In genomic region chr6:121191261-121192009, GRCm38 (mm10) we compare ENCODE assay signal across 19 mouse cellular contexts. TPM values are rescaled to one million over a fixed set of nuclear protein-coding genes. Genes with fewer than 3 reads are reported as not detected.
A peak's percentile ranks its signal among the peaks of the same experiment; 100 is the strongest.
DNase-seq lines count a peak whose midpoint lies in the region; ATAC-seq and TF ChIP-seq lines count a peak whose summit lies in the region.
"Had no signal": no experiment of that assay in that cellular context is flagged by ENCODE, and none has a peak within 500 bp of the region (broad histone marks: within the 10 kb centered on the region; RNA-seq: fewer than 3 reads in every experiment).

No protein-coding gene starts in this region.

- H3K36me3 ChIP-seq in liver, embryonic 13.5 days: peaks cover 43% of the 10 kb centered on the region
- peaks cover 11% of the 10 kb centered on the region; the same call in 1 of the 2 replicates for H3K36me3 ChIP-seq in liver, embryonic 11.5 days (ENCODE audit: control insufficient read depth, insufficient read depth, low read length)
- H3K36me3 ChIP-seq in stomach, embryonic 14.5 days (ENCODE audit: control insufficient read depth, insufficient read depth, low read length): peaks cover 8% of the 10 kb centered on the region

- no peak overlapping the region for H3K27ac ChIP-seq in liver, embryonic 13.5 days
- H3K27ac ChIP-seq in liver, embryonic 11.5 days (ENCODE audit: low read depth, low read length): no peak overlapping the region
- H3K27ac ChIP-seq in bone marrow, adult 2 months (ENCODE audit: control insufficient read depth, insufficient read depth, low read depth, low read length, poor library complexity): peak overlapping the region; percentile 11; the same call in 1 of the 2 replicates
- H3K27ac ChIP-seq in stomach, embryonic 14.5 days (ENCODE audit: low read length): no peak overlapping the region
- H3K27ac ChIP-seq: embryonic facial prominence, embryonic 10.5 days; forebrain, embryonic 13.5 days; hindbrain, embryonic 12.5 days; left cerebral cortex, adult 2 months; liver, embryonic 15.5 days; midbrain, embryonic 10.5 days had no signal

- no peaks in the 10 kb centered on the region for H3K4me1 ChIP-seq in liver, embryonic 13.5 days (replicated peaks)
- peaks cover 2% of the 10 kb centered on the region; the same call in 1 of the 2 replicates for H3K4me1 ChIP-seq in liver, embryonic 11.5 days (replicated peaks; ENCODE audit: control insufficient read depth, insufficient read depth, low read length)
- peaks cover 3% of the 10 kb centered on the region; the same call in 1 of the 2 replicates for H3K4me1 ChIP-seq in bone marrow, adult 2 months (ENCODE audit: control insufficient read depth, insufficient read depth, low read length)
- H3K4me1 ChIP-seq in stomach, embryonic 14.5 days (ENCODE audit: control insufficient read depth, insufficient read depth, low read length): no peaks in the 10 kb centered on the region
- H3K4me1 ChIP-seq: forebrain, embryonic 13.5 days; hindbrain, embryonic 12.5 days had no signal

- no peaks in the 10 kb centered on the region for H3K9me3 ChIP-seq in liver, embryonic 13.5 days (replicated peaks)
- H3K9me3 ChIP-seq in liver, embryonic 11.5 days (ENCODE audit: control insufficient read depth, low read length): no peaks in the 10 kb centered on the region
- H3K9me3 ChIP-seq in stomach, embryonic 14.5 days (ENCODE audit: control insufficient read depth, low read depth, low read length): no peaks in the 10 kb centered on the region
- H3K9me3 ChIP-seq: embryonic facial prominence, embryonic 10.5 days; forebrain, embryonic 13.5 days; G1E; hindbrain, embryonic 12.5 days; liver, embryonic 15.5 days; midbrain, embryonic 10.5 days had no signal

- no peak overlapping the region for H3K4me3 ChIP-seq in liver, embryonic 13.5 days (replicated peaks)
- no peak overlapping the region for H3K4me3 ChIP-seq in liver, embryonic 11.5 days (ENCODE audit: low read depth, low read length)
- H3K4me3 ChIP-seq in bone marrow, adult 2 months (replicated peaks; ENCODE audit: control insufficient read depth, low read depth, low read length): no peak overlapping the region
- H3K4me3 ChIP-seq in stomach, embryonic 14.5 days (ENCODE audit: low read depth, low read length): no peak overlapping the region
- H3K4me3 ChIP-seq: embryonic facial prominence, embryonic 10.5 days; forebrain, embryonic 13.5 days; hindbrain, embryonic 12.5 days; left cerebral cortex, adult 2 months; liver, embryonic 15.5 days; midbrain, embryonic 10.5 days had no signal

- no peak overlapping the region for H3K9ac ChIP-seq in liver, embryonic 13.5 days
- no peak overlapping the region for H3K9ac ChIP-seq in liver, embryonic 11.5 days (ENCODE audit: low read depth, low read length)
- H3K9ac ChIP-seq in stomach, embryonic 14.5 days (replicated peaks; ENCODE audit: low read depth, low read length): no peak overlapping the region
- H3K9ac ChIP-seq: forebrain, embryonic 13.5 days; hindbrain, embryonic 12.5 days; liver, embryonic 15.5 days had no signal

- TF ChIP-seq POLR2A in bone marrow, adult 2 months (IDR thresholded peaks at IDR 0.05; ENCODE audit: borderline replicate concordance, control insufficient read depth, low read depth, low read length): no peak

- no peak for DNase-seq in liver, embryonic 13.5 days
- no peak for DNase-seq in liver, embryonic 11.5 days (ENCODE audit: low spot score)
- peak; percentile 45 for DNase-seq in lung, postnatal 25 days (ENCODE audit: low spot score)
- no peak for DNase-seq in ovary, postnatal 36 days (ENCODE audit: low spot score)
- no peak for DNase-seq in neural tube, embryonic 10.5 days (ENCODE audit: extremely low spot score, low spot score)
- DNase-seq: cerebellum, postnatal 25 days; kidney, postnatal 10 days; thymus, adult 2 months had no signal

- peak; percentile 10; the same call in 1 of the 2 replicates for ATAC-seq in liver, embryonic 13.5 days (ENCODE audit: low read depth)
- no peak; the same call in 1 of the 2 replicates for ATAC-seq in liver, embryonic 11.5 days (replicated peaks; ENCODE audit: low FRiP score)
- peak; percentile 43; the same call in 1 of the 2 replicates for ATAC-seq in stomach, embryonic 14.5 days (ENCODE audit: insufficient number of reproducible peaks, insufficient read depth, low FRiP score, low read depth)
- ATAC-seq: forebrain, embryonic 13.5 days; inflammation-experienced regulatory T-cells, adult 6 months had no signal

- no peak overlapping the region for H3K4me2 ChIP-seq in liver, embryonic 13.5 days
- no peak overlapping the region for H3K4me2 ChIP-seq in liver, embryonic 11.5 days
- no peak overlapping the region for H3K4me2 ChIP-seq in stomach, embryonic 14.5 days (replicated peaks; ENCODE audit: low read depth, low read length)
- H3K4me2 ChIP-seq: forebrain, embryonic 13.5 days; hindbrain, embryonic 12.5 days; liver, embryonic 15.5 days had no signal

- no peaks in the 10 kb centered on the region for H3K27me3 ChIP-seq in liver, embryonic 13.5 days
- H3K27me3 ChIP-seq in liver, embryonic 11.5 days (replicated peaks; ENCODE audit: control insufficient read depth, insufficient read depth, low read length): no peaks in the 10 kb centered on the region
- no peaks in the 10 kb centered on the region for H3K27me3 ChIP-seq in stomach, embryonic 14.5 days (ENCODE audit: control insufficient read depth, insufficient read depth, low read length)
- H3K27me3 ChIP-seq: forebrain, embryonic 13.5 days; hindbrain, embryonic 12.5 days; liver, embryonic 15.5 days had no signal

- 47% methylated on average over 11 of the region's 11 CpGs for WGBS in liver, embryonic 13.5 days (ENCODE audit: insufficient replicate concordance)
- 65% methylated on average over 11 of the region's 11 CpGs for WGBS in liver, embryonic 11.5 days
- WGBS in bone marrow, adult 2 months: 23% methylated on average over 11 of the region's 11 CpGs
- WGBS in stomach, embryonic 14.5 days: 76% methylated on average over 11 of the region's 11 CpGs

- no peak for TF ChIP-seq CTCF in bone marrow, adult 2 months (IDR thresholded peaks at IDR 0.05; ENCODE audit: control insufficient read depth, insufficient read depth, low read length)

RNA-seq across cellular contexts. Expression of gene Pex26, which starts 8.0 kb away (rescaled TPM):
- 2.9 and 3.3 TPM in 2 replicates for polyA plus RNA-seq in liver, embryonic 13.5 days (2015; fragmentation: Nextera tagmentation; extraction: Ambion mirVana)
- polyA plus RNA-seq in liver, embryonic 11.5 days (2014; fragmentation: Nextera tagmentation; extraction: Ambion mirVana): 6.0 and 6.3 TPM in 2 replicates
- polyA plus RNA-seq in bone marrow, adult 2 months (2011; ENCODE audit: insufficient read depth, insufficient read length, low replicate concordance, missing spikeins): 1.4 and 2.4 TPM in 2 replicates
- 12.5 and 14.1 TPM in 2 replicates for polyA plus RNA-seq in stomach, embryonic 14.5 days (2014; fragmentation: Nextera tagmentation; extraction: Ambion mirVana)

RNA-seq across cellular contexts. Expression of gene Tuba8, which starts 19.1 kb away (rescaled TPM):
- 6.7 and 7.7 TPM in 2 replicates for polyA plus RNA-seq in liver, embryonic 13.5 days (2015; fragmentation: Nextera tagmentation; extraction: Ambion mirVana)
- polyA plus RNA-seq in liver, embryonic 11.5 days (2014; fragmentation: Nextera tagmentation; extraction: Ambion mirVana): 10.5 and 11.5 TPM in 2 replicates
- 15.5 and 30.1 TPM in 2 replicates for polyA plus RNA-seq in bone marrow, adult 2 months (2011; ENCODE audit: insufficient read depth, insufficient read length, low replicate concordance, missing spikeins)
- polyA plus RNA-seq in stomach, embryonic 14.5 days (2014; fragmentation: Nextera tagmentation; extraction: Ambion mirVana): 0.10 and 0.21 TPM in 2 replicates
- polyA plus RNA-seq: forebrain, embryonic 13.5 days; heart, embryonic 14.5 days had no signal

RNA-seq across cellular contexts. Expression of gene Usp18, which starts 54.3 kb away (rescaled TPM):
- 6.3 and 7.1 TPM in 2 replicates for polyA plus RNA-seq in liver, embryonic 13.5 days (2015; fragmentation: Nextera tagmentation; extraction: Ambion mirVana)
- polyA plus RNA-seq in liver, embryonic 11.5 days (2014; fragmentation: Nextera tagmentation; extraction: Ambion mirVana): 3.6 and 5.5 TPM in 2 replicates
- polyA plus RNA-seq in bone marrow, adult 2 months (2011; ENCODE audit: insufficient read depth, insufficient read length, low replicate concordance, missing spikeins): 16.0 and 16.5 TPM in 2 replicates
- polyA plus RNA-seq in stomach, embryonic 14.5 days (2014; fragmentation: Nextera tagmentation; extraction: Ambion mirVana): 2.8 and 3.5 TPM in 2 replicates
